Mouse (Mus musculus) forebrain, postnatal 0 days (tissue): ENCODE measurements around the gene Pam. TPM values are rescaled to one million over a fixed set of nuclear protein-coding genes. Genes with fewer than 3 reads are reported as not detected.

ENCODE experiments used
- ATAC-seq: fragments of 200-750 bp; cut with Nextera tagmentation; 2 replicates; pipeline ENCODE4 v1.8.0; 2017; ENCODE audit warnings: mild to moderate bottlenecking, moderate library complexity
- DNase-seq: peaks from one replicate; pipeline ENCODE4 v3.0.0-alpha.2; 2015
- H3K27ac ChIP-seq: fragments of 300-500 bp; sonication (generic); 2 replicates; pipeline ENCODE4 v1.5.1; 2014; ENCODE audit warnings: low read depth, mild to moderate bottlenecking, antibody characterized with exemption, low read length, moderate library complexity, mixed read lengths
- H3K27me3 ChIP-seq: fragments of 300-500 bp; sonication (generic); 2 replicates; pipeline ENCODE4 v1.6.1; 2014; ENCODE audit warnings: mild to moderate bottlenecking, low read length, mixed read lengths; ENCODE audit not compliant: insufficient read depth
- H3K36me3 ChIP-seq: fragments of 300-500 bp; sonication (generic); 2 replicates; pipeline ENCODE4 v1.6.1; 2014; ENCODE audit warnings: mild to moderate bottlenecking, moderate library complexity; ENCODE audit not compliant: insufficient read depth
- H3K4me1 ChIP-seq: fragments of 300-500 bp; sonication (generic); 2 replicates; pipeline ENCODE4 v1.6.1; 2014; ENCODE audit warnings: antibody characterized with exemption; ENCODE audit not compliant: insufficient read depth
- H3K4me2 ChIP-seq: fragments of 300-500 bp; sonication (generic); 2 replicates; pipeline ENCODE4 v1.6.1; 2014; ENCODE audit warnings: low read depth, mild to moderate bottlenecking, moderate library complexity
- H3K4me3 ChIP-seq: fragments of 300-500 bp; sonication (generic); 2 replicates; pipeline ENCODE4 v1.5.1; 2014; ENCODE audit warnings: low read depth, low read length, mixed read lengths
- H3K9ac ChIP-seq: fragments of 300-500 bp; sonication (generic); 2 replicates; pipeline ENCODE4 v1.6.1; 2014; ENCODE audit warnings: mild to moderate bottlenecking
- H3K9me3 ChIP-seq: fragments of 300-500 bp; sonication (generic); 2 replicates; pipeline ENCODE4 v1.6.1; 2016; ENCODE audit warnings: low read length
- CTCF ChIP-seq: sonication (generic); IDR thresholded peaks from 2 replicates; pipeline ENCODE4 v1.5.1; 2016; ENCODE audit warnings: antibody characterized with exemption, control low read depth, low read depth
- WGBS: fragments of 180-500 bp; shearing (Covaris S2); extraction: QIAGEN DNeasy Blood & Tissue Kit; methylation state at CpG from one replicate; pipeline ENCODE4 v1.1.7; 2014; 5-methylcytosine and 5-hydroxymethylcytosine counted together
- polyA plus RNA-seq: library from polyadenylated mRNA; unstranded; fragments of >200 nt; fragmentation: Nextera tagmentation; extraction: Ambion mirVana; gene quantifications from 2 replicates; pipeline ENCODE4 v1.2.1, GENCODE M21; 2015
- total RNA-seq: library from RNA; depleted of rRNA; stranded (reverse); fragments of >200 nt; gene quantifications from 2 replicates; pipeline ENCODE4 v1.2.3, GENCODE M21; 2014

The Pam gene
- total and polyA plus RNA-seq, 2 experiments from 2014 or later: 43.7 to 93.3 TPM

- WGBS: 41% methylated on average over 9 of the region's 9 CpGs
- peak overlapping the region; percentile 82 for H3K9ac ChIP-seq
- no peak for TF ChIP-seq CTCF
- ATAC-seq (no peak), DNase-seq (no peak)
- 0 out of 2 replicates have a peak, but pooled peaks cover 7% of the 10 kb centered on the region for H3K4me1 ChIP-seq
- H3K27me3 ChIP-seq: no peaks in the 10 kb centered on the region
- no peaks in the 10 kb centered on the region for H3K36me3 ChIP-seq
- H3K4me3 ChIP-seq: peak overlapping the region; percentile 73
- H3K27ac ChIP-seq: peak overlapping the region; percentile 83
- no peaks in the 10 kb centered on the region for H3K9me3 ChIP-seq
- peak overlapping the region; percentile 88 for H3K4me2 ChIP-seq
These were observed 515 bp upstream of the Pam start for GRCm38 (mm10) chr1:98095991-98096330.

GRCm38 (mm10) chr1:98094811-98095245 is 618 bp downstream of the Pam start:
- WGBS: under 1% methylated on average over 20 of the region's 20 CpGs

GRCm38 (mm10) chr1:98089336-98089975 is 6.0 kb downstream of the Pam start:
- Histone ChIP-seq H3K36me3 (no peaks in the 10 kb centered on the region), H3K4me2 (no peak overlapping the region), H3K27ac (no peak overlapping the region), H3K4me3 (no peak overlapping the region), H3K4me1 (peaks cover 3% of the 10 kb centered on the region; the same call in 1 of the 2 replicates), H3K27me3 (no peaks in the 10 kb centered on the region), H3K9ac (no peak overlapping the region), H3K9me3 (no peaks in the 10 kb centered on the region)
- no peak for ATAC-seq
- no peak for DNase-seq
- WGBS: 91% methylated on average over 5 of the region's 5 CpGs
- TF ChIP-seq CTCF: no peak

More at GRCm38 (mm10) chr1:98094811-98095245, 618 bp downstream of the Pam start:
- Histone ChIP-seq H3K27me3 (no peaks in the 10 kb centered on the region), H3K4me1 (0 out of 2 replicates have a peak, but pooled peaks cover 7% of the 10 kb centered on the region), H3K36me3 (no peaks in the 10 kb centered on the region), H3K9ac (peak overlapping the region; percentile 82), H3K4me2 (peak overlapping the region; percentile 88), H3K4me3 (peak overlapping the region; percentile 73), H3K9me3 (no peaks in the 10 kb centered on the region), H3K27ac (peak overlapping the region; percentile 83)
- peak; percentile 63 for ATAC-seq
- TF ChIP-seq CTCF: no peak
- peak; percentile 77 for DNase-seq

GRCm38 (mm10) chr1:98086456-98086855 is 9.0 kb downstream of the Pam start:
- 50% methylated on average over 3 of the region's 3 CpGs for WGBS

GRCm38 (mm10) chr1:98084596-98085274 is 10.7 kb downstream of the Pam start:
- no peak for TF ChIP-seq CTCF
- ATAC-seq: peak; percentile 34; the same call in 1 of the 2 replicates
- Histone ChIP-seq H3K27me3 (no peaks in the 10 kb centered on the region), H3K9me3 (no peaks in the 10 kb centered on the region), H3K9ac (no peak overlapping the region), H3K4me3 (no peak overlapping the region), H3K36me3 (no peaks in the 10 kb centered on the region), H3K27ac (no peak overlapping the region), H3K4me1 (peaks cover 5% of the 10 kb centered on the region; the same call in 1 of the 2 replicates), H3K4me2 (no peak overlapping the region)
- WGBS: 62% methylated on average over 13 of the region's 13 CpGs
- DNase-seq: no peak

More at GRCm38 (mm10) chr1:98086456-98086855, 9.0 kb downstream of the Pam start:
- Histone ChIP-seq H3K36me3 (no peaks in the 10 kb centered on the region), H3K4me1 (peaks cover 5% of the 10 kb centered on the region; the same call in 1 of the 2 replicates), H3K27ac (no peak overlapping the region), H3K9me3 (no peaks in the 10 kb centered on the region), H3K4me3 (no peak overlapping the region), H3K9ac (no peak overlapping the region), H3K27me3 (no peaks in the 10 kb centered on the region), H3K4me2 (no peak overlapping the region)
- no peak for TF ChIP-seq CTCF
- DNase-seq (no peak), ATAC-seq (no peak)

GRCm38 (mm10) chr1:98083508-98083907 is 11.9 kb downstream of the Pam start:
- Histone ChIP-seq H3K9me3 (no peaks in the 10 kb centered on the region), H3K27ac (no peak overlapping the region), H3K4me2 (no peak overlapping the region), H3K4me3 (no peak overlapping the region), H3K9ac (no peak overlapping the region), H3K36me3 (no peaks in the 10 kb centered on the region), H3K27me3 (no peaks in the 10 kb centered on the region), H3K4me1 (peaks cover 9% of the 10 kb centered on the region; the same call in 1 of the 2 replicates)
- no peak for ATAC-seq
- no peak for TF ChIP-seq CTCF
- no peak for DNase-seq
- 49% methylated on average over 3 of the region's 3 CpGs for WGBS

- DNase-seq: no peak
- Histone ChIP-seq H3K27me3 (no peaks in the 10 kb centered on the region), H3K4me1 (peaks cover 10% of the 10 kb centered on the region; the same call in 1 of the 2 replicates), H3K27ac (no peak overlapping the region), H3K36me3 (no peaks in the 10 kb centered on the region), H3K4me2 (no peak overlapping the region), H3K9ac (no peak overlapping the region), H3K4me3 (no peak overlapping the region), H3K9me3 (no peaks in the 10 kb centered on the region)
- no peak for ATAC-seq
- WGBS: 30% methylated on average over 6 of the region's 6 CpGs
- TF ChIP-seq CTCF: no peak
These were observed 12.5 kb downstream of the Pam start for GRCm38 (mm10) chr1:98082988-98083387.
